Mouse (Mus musculus) B cell, adult 2 months (primary cell): ENCODE measurements around the gene Nxph3.

Experiments used
- DNase-seq, 2 experiments: peaks; one replicate each; pipeline ENCODE4 v3.0.0; 2022

Gene Nxph3

GRCm38 (mm10) chr11:95514298-95514861 is at the start of gene Nxph3:
Nxph3 (minus strand) TSS chr11:95514570.
- DNase-seq = peak; percentile 75 to 81

GRCm38 (mm10) chr11:95563849-95564248 is 49.5 kb upstream of the Nxph3 start:
- DNase-seq = no peak

DNA sequence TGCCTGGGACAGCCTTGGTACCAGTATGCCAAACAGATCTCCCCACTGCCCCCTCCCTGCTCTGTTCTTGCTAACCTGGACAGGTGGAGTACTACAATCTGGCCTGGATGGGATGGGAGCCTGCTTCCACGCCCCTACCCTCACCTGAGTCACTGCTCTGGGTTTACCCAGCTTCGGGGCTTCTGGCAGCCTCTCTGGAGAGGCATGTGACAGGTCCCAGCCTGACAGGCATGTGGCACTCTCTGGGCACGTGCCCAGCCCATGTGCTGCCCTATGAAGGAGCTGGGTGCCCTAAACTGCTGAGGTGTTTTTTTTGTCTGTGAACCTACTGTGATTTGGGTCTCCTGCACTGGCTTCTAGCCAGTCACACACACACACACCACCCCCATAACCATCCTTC is 46.4 kb upstream of the Nxph3 start:
- no peak for DNase-seq

DNA sequence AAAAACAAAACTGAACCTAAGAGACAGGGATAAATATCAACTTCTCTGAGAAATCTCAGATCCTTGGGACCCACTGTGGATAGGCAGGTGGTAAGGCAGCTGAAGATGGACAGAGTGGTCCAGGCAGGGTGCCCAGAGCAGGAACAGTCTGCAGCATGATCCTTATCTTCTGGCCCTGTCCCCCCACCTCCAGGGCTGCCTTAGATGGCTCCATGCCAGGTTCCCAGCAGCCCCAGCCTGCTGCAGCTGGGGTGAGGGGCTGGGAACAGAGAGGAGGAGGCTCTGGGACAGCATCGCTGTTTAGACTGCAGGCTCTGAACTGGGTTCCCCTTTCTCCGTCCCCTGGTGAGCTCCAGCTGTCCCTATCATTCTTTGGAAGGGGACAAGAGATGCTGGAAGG is 45.4 kb upstream of the Nxph3 start:
- no peak for DNase-seq

DNA sequence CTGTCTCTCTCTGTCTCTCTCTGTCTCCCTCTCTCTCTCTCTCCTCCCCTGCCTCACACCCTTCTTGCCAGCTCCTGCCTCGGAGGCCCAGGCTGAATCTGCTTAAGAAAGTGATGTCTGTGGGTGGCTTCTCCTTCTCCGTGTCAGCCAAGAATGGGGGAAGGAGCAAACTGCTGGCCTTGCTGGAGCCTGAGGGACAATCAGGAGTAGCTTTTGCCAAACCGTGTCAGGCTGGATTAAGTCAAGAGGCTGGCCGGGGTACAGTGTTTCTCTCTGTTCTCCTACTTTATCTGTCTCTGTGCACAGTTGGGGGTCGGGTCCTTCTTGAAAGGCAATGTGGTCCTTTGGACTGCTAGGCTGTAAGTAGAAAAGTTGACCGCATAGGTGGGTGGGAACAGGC is 43.3 kb upstream of the Nxph3 start:
- no peak for DNase-seq

GRCm38 (mm10) chr11:95557032-95557431 is 42.7 kb upstream of the Nxph3 start:
- no peak for DNase-seq

DNA sequence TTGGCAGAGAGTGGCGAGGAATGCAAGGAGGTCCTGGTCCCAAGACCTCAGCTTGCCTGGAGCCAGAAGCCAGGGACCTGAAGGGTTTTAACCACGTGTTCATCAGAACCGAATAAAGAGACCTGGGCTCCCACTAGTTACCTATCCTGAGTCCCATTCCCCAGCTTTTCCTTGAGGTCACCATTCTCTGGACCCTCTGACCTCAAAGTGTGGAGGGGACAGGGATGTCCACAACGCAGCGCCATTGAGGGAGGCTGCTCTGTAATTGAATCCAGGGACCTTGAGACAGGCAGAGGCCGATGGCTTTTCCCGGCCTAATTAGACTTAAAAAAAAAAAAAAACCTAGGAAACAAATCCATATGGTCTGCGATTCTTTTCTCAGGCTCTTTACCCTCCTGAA is 40.9 kb upstream of the Nxph3 start:
- no peak for DNase-seq

DNA sequence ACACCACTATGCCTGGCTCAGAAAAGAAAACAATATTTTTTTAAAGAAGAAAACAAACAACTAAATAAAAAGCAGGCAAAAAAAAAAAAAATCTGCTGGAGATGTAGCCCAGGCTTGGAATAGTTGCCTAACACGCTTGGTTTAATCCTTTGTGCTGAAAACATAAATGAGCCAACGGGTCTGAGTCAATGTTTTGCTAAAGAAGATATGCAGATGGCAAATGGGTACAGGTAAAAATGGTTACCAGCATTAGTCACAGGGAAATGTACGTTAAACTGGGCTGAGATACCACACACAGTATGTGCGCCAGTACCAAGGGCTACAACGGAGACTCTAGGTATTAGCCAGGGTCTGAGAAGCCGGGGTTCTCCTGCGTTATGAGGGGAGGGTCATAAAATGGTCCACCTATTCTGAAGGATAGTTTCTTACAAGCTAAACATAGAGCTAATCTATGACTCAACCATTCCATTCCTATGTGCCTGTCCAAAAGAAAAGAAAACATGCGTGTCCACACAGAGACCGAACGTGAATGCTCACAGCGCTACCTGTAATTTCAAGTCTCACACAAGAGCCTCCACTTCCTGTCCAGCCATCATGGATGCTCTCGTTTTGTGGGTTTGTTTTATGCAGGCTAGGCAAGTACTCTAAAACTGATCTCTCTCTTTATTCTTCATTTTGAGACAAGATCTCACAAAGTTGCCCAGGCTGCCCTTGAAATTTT is 36.1 kb upstream of the Nxph3 start:
- no peak for DNase-seq

- DNase-seq = no peak
These were observed 31.8 kb upstream of the Nxph3 start for GRCm38 (mm10) chr11:95546021-95546782.

- DNase-seq = no peak
These were observed 30.4 kb upstream of the Nxph3 start for GRCm38 (mm10) chr11:95544546-95545327.

DNA sequence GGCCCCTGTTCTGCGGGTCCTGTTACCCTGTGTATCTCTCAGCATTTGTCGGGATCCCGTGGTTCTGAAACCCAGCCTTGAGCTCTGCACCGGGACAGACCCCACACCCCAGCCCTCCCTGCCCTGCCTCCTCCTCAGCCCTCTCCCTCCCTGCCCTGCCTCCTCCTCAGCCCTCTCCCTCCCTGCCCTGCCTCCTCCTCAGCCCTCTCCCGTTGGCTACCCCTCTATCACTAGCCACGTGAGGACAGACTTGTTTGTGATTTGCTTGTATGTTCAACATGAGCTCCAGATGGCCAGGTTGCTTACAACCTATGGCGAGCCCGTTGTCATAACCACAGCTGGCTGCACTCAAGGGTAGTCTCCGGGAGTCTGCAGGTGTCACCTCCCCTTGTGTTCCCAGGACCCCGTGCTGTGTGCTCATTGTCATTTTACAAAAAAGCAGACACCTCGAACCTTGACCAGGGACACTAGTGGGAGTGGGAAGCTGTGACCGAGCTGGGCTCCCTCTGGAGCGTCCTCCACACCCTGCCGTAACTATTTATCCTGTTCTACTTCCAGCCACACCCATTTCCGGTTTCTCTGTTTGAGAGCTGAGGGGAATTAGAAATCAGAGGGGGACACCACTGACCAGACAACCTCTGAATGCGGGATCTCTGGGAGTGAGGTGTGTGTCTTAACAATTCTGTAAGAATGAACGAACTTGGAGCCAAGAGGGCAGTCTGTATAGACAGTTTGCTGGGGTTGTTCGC is 26.4 kb upstream of the Nxph3 start:
- no peak for DNase-seq

GRCm38 (mm10) chr11:95538378-95539104 is 24.2 kb upstream of the Nxph3 start:
- DNase-seq = no peak

GRCm38 (mm10) chr11:95533484-95534160 is 19.3 kb upstream of the Nxph3 start:
- peak; percentile 86 to 87 for DNase-seq

DNA sequence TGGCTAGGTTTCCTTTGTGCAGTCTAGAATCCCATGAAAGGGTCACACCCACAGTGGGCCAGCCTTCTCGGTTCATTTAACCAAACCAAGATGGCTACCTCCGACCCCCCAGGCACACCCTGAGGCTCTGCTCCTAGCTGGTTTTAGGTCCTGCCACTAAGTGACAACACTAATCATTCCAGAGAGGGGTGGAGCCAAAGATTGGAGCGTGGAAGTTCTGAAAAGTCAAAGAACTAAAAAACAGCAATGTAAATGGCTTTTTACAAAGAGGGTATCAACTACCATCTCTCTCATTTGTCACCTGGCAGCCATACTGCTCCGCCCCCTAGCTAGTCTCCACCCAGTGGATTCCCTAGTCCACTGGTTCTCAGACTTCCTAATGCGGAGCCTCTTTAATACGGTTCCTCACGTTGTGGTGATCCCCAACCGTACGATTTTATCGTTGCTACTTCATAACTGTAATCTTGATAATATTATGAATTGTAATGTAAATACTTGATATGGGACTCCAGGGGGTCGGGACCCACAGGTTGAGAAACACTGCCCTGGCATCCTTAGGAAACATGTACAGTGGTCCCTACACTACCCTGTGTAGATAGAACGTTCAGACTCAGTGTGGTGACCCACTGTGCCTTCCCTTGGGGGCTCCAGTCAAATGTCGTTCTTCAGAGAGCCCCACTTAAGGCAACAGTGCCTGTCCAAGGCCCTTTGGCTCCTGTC is 18.1 kb upstream of the Nxph3 start:
- no peak for DNase-seq

GRCm38 (mm10) chr11:95528231-95528630 is 13.9 kb upstream of the Nxph3 start:
- no peak for DNase-seq

DNA sequence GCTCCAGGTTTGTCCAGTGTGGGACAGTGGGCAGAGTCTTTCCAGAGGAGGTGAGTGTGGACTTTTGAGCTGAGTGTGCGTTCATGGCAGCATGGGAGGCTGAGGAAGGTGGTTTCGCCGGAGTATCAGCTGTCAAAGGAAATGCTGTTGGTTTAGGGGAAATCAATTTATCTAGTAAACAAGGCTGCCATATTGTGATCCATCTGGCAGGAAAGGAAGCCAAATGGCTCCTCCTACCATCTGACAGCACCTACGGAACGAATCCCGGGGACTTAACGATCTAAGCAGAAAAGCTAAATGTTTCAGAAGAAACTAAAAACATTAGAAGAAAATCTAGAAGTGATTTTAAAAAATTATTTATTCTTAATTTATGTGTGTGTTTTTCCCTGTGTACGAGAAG is 12.9 kb upstream of the Nxph3 start:
- no peak for DNase-seq

- DNase-seq = peak; percentile 71
These were observed 7.2 kb upstream of the Nxph3 start for GRCm38 (mm10) chr11:95521563-95521962.

DNA sequence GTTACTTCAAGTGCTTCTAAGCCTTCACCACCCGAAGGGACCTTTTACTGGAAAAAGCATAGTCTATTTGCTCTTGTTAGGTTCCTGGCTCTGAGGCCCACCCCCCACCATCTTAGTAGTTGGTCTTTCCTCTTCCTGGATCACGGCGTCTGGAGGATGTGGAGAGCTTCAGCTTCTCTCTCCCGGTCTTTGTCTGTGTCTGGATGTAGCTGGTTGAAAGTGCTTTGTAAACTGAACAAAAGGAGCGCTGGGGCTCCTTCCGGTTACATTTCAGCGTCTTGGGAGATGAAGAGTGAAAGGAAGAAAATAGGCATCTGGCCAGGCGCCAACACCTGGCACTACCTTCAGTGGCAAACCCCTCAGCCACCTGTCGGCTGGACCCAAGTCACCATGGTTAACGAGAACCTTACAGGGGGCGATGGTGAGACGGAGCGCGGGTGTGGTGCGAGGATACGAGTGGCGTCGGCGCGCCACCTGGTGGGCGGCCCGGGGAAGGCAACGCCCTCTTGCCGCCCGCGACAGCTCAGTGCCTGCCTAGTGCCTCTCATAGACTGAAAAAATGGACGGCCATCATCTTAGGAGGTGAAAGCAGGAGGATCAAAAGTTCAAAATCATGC is 6.2 kb upstream of the Nxph3 start:
- peak; percentile 93 to 94 for DNase-seq

DNA sequence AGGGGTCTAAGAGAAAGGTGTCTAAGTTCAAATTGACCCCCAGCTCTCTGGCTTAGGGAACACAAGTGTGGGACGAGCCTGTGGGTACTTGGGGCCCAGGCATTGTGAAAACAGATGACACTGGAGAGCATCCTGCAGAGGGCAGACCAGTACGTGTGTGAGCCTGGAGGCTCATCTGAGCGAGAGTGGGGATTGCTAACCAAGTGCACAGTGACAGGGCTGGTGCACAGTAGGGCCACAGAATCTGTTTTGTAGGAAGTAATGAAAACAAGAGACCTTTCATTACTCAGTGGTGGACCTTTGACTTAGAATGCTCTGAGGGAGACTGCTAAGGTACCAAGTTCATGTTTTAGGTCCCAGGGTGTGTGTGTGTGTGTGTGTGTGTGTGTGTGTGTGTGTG is 5.6 kb upstream of the Nxph3 start:
- no peak for DNase-seq

GRCm38 (mm10) chr11:95519299-95519698 is 4.9 kb upstream of the Nxph3 start:
- DNase-seq = no peak
